ENCODE assay signal across 21 mouse cellular contexts in genomic region chr9:116354056-116354732, GRCm38 (mm10).
A peak's percentile ranks its signal among the peaks of the same experiment; 100 is the strongest.
DNase-seq lines count a peak whose midpoint lies in the region; ATAC-seq and TF ChIP-seq lines count a peak whose summit lies in the region.
"Had no signal": no experiment of that assay in that cellular context is flagged by ENCODE, and none has a peak within 500 bp of the region (broad histone marks: within the 10 kb centered on the region; RNA-seq: fewer than 3 reads in every experiment).

No protein-coding gene starts in this region.

- no peak overlapping the region for H3K4me3 ChIP-seq in hindbrain, embryonic 14.5 days (replicated peaks; ENCODE audit: low read length)
- no peak overlapping the region for H3K4me3 ChIP-seq in hindbrain, postnatal 0 days (ENCODE audit: low read length)
- no peak overlapping the region for H3K4me3 ChIP-seq in midbrain, embryonic 12.5 days
- no peak overlapping the region for H3K4me3 ChIP-seq in midbrain, embryonic 10.5 days
- H3K4me3 ChIP-seq: embryonic facial prominence, embryonic 13.5 days; forebrain, embryonic 15.5 days; heart, embryonic 12.5 days; limb, embryonic 12.5 days; liver, embryonic 12.5 days had no signal

- DNase-seq in adrenal gland, adult (ENCODE audit: inconsistent age in 2 of 2, low spot score in 1 of 2): peak; percentile 59 to 87
- DNase-seq in adrenal gland, postnatal 4 days (ENCODE audit: low spot score in 2 of 2): no peak
- no peak for DNase-seq in hindbrain, embryonic 14.5 days (ENCODE audit: low spot score)
- DNase-seq in hindbrain, postnatal 0 days (ENCODE audit: low spot score): no peak
- DNase-seq in midbrain, embryonic 10.5 days (ENCODE audit: low spot score): no peak
- no peak for DNase-seq in left cerebral cortex, adult 11 months (ENCODE audit: low spot score)
- no peak for DNase-seq in right cerebral cortex, postnatal 25 days
- DNase-seq: cerebellum, adult 11 months; cerebellum, postnatal 10 days; kidney, adult 18-20 months; lung, adult 2 months; thymus, postnatal 14 days had no signal

- peaks cover 12% of the 10 kb centered on the region; the same call in 1 of the 2 replicates for H3K4me1 ChIP-seq in hindbrain, embryonic 14.5 days (replicated peaks; ENCODE audit: control insufficient read depth, insufficient read depth, low read length)
- H3K4me1 ChIP-seq in hindbrain, postnatal 0 days (ENCODE audit: insufficient read depth, low read length): no peaks in the 10 kb centered on the region
- no peaks in the 10 kb centered on the region for H3K4me1 ChIP-seq in midbrain, embryonic 12.5 days
- no peaks in the 10 kb centered on the region for H3K4me1 ChIP-seq in midbrain, embryonic 10.5 days
- H3K4me1 ChIP-seq: forebrain, embryonic 15.5 days; heart, embryonic 12.5 days; liver, embryonic 12.5 days had no signal

- H3K9ac ChIP-seq in hindbrain, embryonic 14.5 days: no peak overlapping the region
- H3K9ac ChIP-seq in hindbrain, postnatal 0 days (replicated peaks; ENCODE audit: low read length): no peak overlapping the region
- no peak overlapping the region for H3K9ac ChIP-seq in midbrain, embryonic 12.5 days (replicated peaks)
- H3K9ac ChIP-seq: embryonic facial prominence, embryonic 13.5 days; forebrain, embryonic 15.5 days; heart, embryonic 12.5 days; limb, embryonic 12.5 days; liver, embryonic 12.5 days had no signal

- ATAC-seq in hindbrain, embryonic 14.5 days (ENCODE audit: low FRiP score): no peak
- ATAC-seq in hindbrain, postnatal 0 days: no peak
- ATAC-seq in midbrain, embryonic 12.5 days (ENCODE audit: low FRiP score, low read depth): no peak
- ATAC-seq: CD4-positive, CD25-positive, alpha-beta regulatory T cell, adult 4 months; forebrain, embryonic 15.5 days; liver, embryonic 12.5 days; Patski had no signal

- peak overlapping the region; percentile 40; the same call in 1 of the 2 replicates for H3K27ac ChIP-seq in hindbrain, embryonic 14.5 days
- H3K27ac ChIP-seq in hindbrain, postnatal 0 days: no peak overlapping the region
- 0 out of 2 replicates have a peak overlapping the region, but pooled peaks have one; percentile 25 for H3K27ac ChIP-seq in midbrain, embryonic 12.5 days (replicated peaks)
- no peak overlapping the region for H3K27ac ChIP-seq in midbrain, embryonic 10.5 days (replicated peaks)
- H3K27ac ChIP-seq: embryonic facial prominence, embryonic 13.5 days; forebrain, embryonic 15.5 days; kidney, postnatal 0 days; limb, embryonic 12.5 days; liver, embryonic 12.5 days had no signal

- no peaks in the 10 kb centered on the region for H3K36me3 ChIP-seq in hindbrain, embryonic 14.5 days (replicated peaks; ENCODE audit: control insufficient read depth, insufficient read depth)
- no peaks in the 10 kb centered on the region for H3K36me3 ChIP-seq in hindbrain, postnatal 0 days (ENCODE audit: insufficient read depth, low read length)
- H3K36me3 ChIP-seq in midbrain, embryonic 12.5 days: no peaks in the 10 kb centered on the region
- H3K36me3 ChIP-seq in midbrain, embryonic 10.5 days: no peaks in the 10 kb centered on the region
- H3K36me3 ChIP-seq: embryonic facial prominence, embryonic 13.5 days; forebrain, embryonic 15.5 days; heart, embryonic 12.5 days; limb, embryonic 12.5 days; liver, embryonic 12.5 days had no signal

- H3K9me3 ChIP-seq in hindbrain, embryonic 14.5 days (ENCODE audit: control insufficient read depth, low read length): no peaks in the 10 kb centered on the region
- H3K9me3 ChIP-seq in hindbrain, postnatal 0 days (ENCODE audit: low read length): peaks cover 3% of the 10 kb centered on the region; the same call in 1 of the 2 replicates
- H3K9me3 ChIP-seq in midbrain, embryonic 12.5 days: no peaks in the 10 kb centered on the region
- no peaks in the 10 kb centered on the region for H3K9me3 ChIP-seq in midbrain, embryonic 10.5 days (replicated peaks)
- H3K9me3 ChIP-seq: embryonic facial prominence, embryonic 13.5 days; forebrain, embryonic 15.5 days; limb, embryonic 12.5 days; liver, embryonic 12.5 days had no signal

- no peak overlapping the region for H3K4me2 ChIP-seq in hindbrain, embryonic 14.5 days (replicated peaks)
- H3K4me2 ChIP-seq in hindbrain, postnatal 0 days (ENCODE audit: low read depth, low read length): no peak overlapping the region
- H3K4me2 ChIP-seq in midbrain, embryonic 12.5 days (replicated peaks): no peak overlapping the region
- H3K4me2 ChIP-seq: embryonic facial prominence, embryonic 13.5 days; forebrain, embryonic 15.5 days; heart, embryonic 12.5 days; limb, embryonic 12.5 days; liver, embryonic 12.5 days had no signal

- WGBS in hindbrain, embryonic 14.5 days: 80% methylated on average over 7 of the region's 7 CpGs
- 76% methylated on average over 7 of the region's 7 CpGs for WGBS in hindbrain, postnatal 0 days
- WGBS in midbrain, embryonic 12.5 days: 80% methylated on average over 7 of the region's 7 CpGs
- 87% methylated on average over 7 of the region's 7 CpGs for WGBS in midbrain, embryonic 10.5 days

- TF ChIP-seq CTCF in hindbrain, postnatal 0 days (IDR thresholded peaks at IDR 0.05; ENCODE audit: low read depth): no peak

- no peaks in the 10 kb centered on the region for H3K27me3 ChIP-seq in hindbrain, embryonic 14.5 days (ENCODE audit: control insufficient read depth, insufficient read depth, low read length)
- no peaks in the 10 kb centered on the region for H3K27me3 ChIP-seq in hindbrain, postnatal 0 days (ENCODE audit: insufficient read depth, low read length)
- H3K27me3 ChIP-seq in midbrain, embryonic 12.5 days: no peaks in the 10 kb centered on the region
- H3K27me3 ChIP-seq in midbrain, embryonic 10.5 days (ENCODE audit: low read depth, poor library complexity, severe bottlenecking): no peaks in the 10 kb centered on the region
- H3K27me3 ChIP-seq: embryonic facial prominence, embryonic 13.5 days; forebrain, embryonic 15.5 days; heart, embryonic 12.5 days; limb, embryonic 12.5 days; liver, embryonic 12.5 days; Patski had no signal

Comparison
In these comparisons a context has a peak if more than half of its experiments do, and no peak if none do; other contexts are left out.
1. DNase-seq: peak in adrenal gland, adult (2 of 2); none in adrenal gland, postnatal 4 days (0 of 2), hindbrain, embryonic 14.5 days (single experiment), hindbrain, postnatal 0 days (single experiment), midbrain, embryonic 10.5 days (single experiment), left cerebral cortex, adult 11 months (single experiment) and right cerebral cortex, postnatal 25 days (single experiment).
2. H3K27ac ChIP-seq: peak in hindbrain, embryonic 14.5 days (single experiment) and midbrain, embryonic 12.5 days (single experiment); none in hindbrain, postnatal 0 days (single experiment) and midbrain, embryonic 10.5 days (single experiment).